Mouse (Mus musculus): Measurements from ENCODE around the gene Rxra. TPM values are rescaled to one million over a fixed set of nuclear protein-coding genes. Genes with fewer than 3 reads are reported as not detected.

Rxra gene
- total RNA-seq, 1 experiment from 2014 or later, result 4.0 TPM

- no peak for ATAC-seq (replicated peaks; ENCODE audit: low read depth, poor library complexity, severe bottlenecking)
These were observed 79.9 kb downstream of the Rxra start for GRCm38 (mm10) chr2:27755986-27756641.

DNA sequence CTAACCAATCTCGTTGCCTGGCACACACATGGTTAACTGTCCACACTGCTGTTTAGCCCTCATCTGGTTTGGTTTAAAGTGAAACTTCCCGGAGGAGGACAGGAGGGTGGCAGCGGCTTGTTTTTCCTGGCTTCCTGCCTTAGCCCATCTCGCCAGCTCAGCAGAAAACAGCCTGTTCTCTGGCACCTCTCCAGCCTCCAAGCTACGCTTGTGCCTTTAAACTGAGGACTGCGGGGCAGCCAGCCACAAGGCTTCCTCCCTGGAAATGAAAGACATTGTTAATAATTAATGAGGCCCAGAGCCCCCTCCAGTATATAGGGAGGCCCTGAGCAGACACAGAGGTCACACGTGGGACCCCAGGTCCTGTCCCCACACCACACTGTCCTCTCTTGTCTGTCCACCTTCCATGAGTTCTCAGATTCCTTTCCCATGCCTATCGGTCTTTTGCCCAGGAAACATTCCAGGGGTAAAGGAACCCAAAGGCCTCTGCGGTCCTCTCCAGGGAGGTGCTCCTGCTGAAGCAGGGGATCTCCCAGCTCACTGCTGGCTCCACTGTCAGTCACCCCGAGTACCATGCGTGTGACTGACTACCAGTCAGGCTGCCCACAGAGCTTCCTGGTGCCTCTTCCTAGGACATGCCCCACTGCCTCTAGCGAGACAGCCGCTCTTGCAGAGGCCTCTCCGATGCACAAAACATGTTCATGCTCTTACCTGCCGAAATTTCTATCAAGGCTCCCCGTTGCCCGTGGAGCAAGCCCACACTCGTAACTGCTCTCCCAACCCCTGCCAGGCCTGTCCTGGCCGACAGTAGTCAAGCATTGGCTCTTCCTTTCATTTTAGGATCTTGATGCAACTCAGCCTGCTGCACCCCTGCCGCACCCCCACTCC is 82.4 kb downstream of the Rxra start:
- ATAC-seq (replicated peaks; ENCODE audit: low read depth, poor library complexity, severe bottlenecking), result peak; percentile 58

GRCm38 (mm10) chr2:27759431-27759830 is 83.2 kb downstream of the Rxra start:
- no peak for ATAC-seq (replicated peaks; ENCODE audit: low read depth, poor library complexity, severe bottlenecking)

- ATAC-seq (replicated peaks; ENCODE audit: low read depth, poor library complexity, severe bottlenecking), result no peak
These were observed 85.2 kb downstream of the Rxra start for GRCm38 (mm10) chr2:27761260-27761995.

- ATAC-seq (replicated peaks; ENCODE audit: low read depth, poor library complexity, severe bottlenecking), result no peak
These were observed 85.7 kb downstream of the Rxra start for GRCm38 (mm10) chr2:27761996-27762340.

DNA sequence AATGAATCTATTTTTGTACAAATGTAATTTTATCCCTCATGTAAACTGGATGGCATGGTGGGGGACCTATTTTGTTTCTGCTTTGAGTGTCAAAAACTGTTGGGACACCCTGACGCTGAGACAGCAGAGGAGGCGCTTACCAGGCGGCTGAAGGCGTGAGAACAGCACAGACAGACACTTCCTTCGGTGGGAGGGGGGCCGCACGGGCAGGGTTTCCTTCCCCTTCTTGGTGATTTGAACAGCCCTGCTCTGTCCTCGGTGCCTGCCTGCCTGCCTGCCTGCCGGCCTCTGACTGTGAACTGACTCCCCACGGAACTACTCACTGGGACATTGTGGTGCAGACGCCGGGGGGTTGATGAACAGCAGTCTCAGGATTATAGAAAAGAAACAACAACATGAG is 86.3 kb downstream of the Rxra start:
- no peak for ATAC-seq (replicated peaks; ENCODE audit: low read depth, poor library complexity, severe bottlenecking)

- ATAC-seq (replicated peaks; ENCODE audit: low read depth, poor library complexity, severe bottlenecking), result no peak
These were observed 86.9 kb downstream of the Rxra start for GRCm38 (mm10) chr2:27762920-27763780.

DNA sequence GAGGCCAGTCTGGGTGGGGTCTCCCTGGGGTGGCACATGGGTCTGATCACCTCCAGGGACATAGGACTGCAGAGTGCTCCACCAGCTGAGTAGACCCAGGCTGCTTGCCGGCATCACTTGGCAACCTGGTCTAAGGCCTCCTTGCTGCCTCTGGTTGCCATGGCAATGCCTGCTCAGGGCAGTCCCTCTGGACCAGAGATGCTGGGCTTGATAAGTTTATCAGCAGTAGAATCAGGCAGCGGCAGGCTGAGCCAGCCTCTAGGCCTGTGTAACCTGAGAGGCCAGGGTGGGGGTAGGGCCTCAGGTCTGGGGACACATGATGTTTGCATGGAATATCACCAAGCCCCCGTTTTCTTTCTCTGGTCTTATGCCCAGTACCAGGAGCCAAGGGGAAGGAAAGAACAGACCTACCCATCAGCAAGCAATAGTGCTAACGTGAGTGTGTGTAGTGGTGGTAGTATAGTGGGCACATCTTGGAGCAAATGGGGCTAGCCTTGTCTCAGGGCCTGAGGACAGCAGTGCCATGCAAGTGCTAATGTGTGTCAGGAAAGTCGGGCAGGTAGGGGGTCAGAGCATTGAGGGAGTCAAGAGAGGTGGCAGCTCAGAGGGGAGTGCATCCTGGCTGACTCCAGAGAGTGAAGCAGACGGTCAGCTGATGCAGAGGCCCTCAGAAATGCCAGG is 88.2 kb downstream of the Rxra start:
- no peak for ATAC-seq (replicated peaks; ENCODE audit: low read depth, poor library complexity, severe bottlenecking)

- peak; percentile 87 for ATAC-seq (replicated peaks; ENCODE audit: low read depth, poor library complexity, severe bottlenecking)
These were observed 88.7 kb downstream of the Rxra start for GRCm38 (mm10) chr2:27764937-27765319.

DNA sequence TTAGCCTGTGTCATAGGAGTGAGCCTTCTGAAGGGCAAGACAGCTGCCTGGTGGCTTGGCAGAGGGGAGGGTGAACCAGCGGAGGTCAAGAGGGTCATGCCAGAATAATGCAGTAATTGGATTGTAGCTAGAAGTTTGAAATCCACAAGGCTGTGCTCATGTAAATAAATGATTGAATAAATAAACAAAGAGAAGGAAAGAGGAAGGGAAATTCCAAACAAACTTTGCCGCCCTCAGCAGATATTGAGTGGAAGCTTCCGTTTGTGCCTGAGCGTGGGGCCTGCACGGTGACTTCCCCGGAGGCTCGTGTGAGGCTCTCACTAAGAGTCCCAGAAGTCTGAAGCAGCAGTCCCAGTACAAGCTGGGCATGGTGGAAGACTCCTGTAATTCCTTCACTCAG is 91.5 kb downstream of the Rxra start:
- ATAC-seq (replicated peaks; ENCODE audit: low read depth, poor library complexity, severe bottlenecking), result no peak

- ATAC-seq (replicated peaks; ENCODE audit: low read depth, poor library complexity, severe bottlenecking), result no peak
These were observed 93.5 kb downstream of the Rxra start for GRCm38 (mm10) chr2:27769701-27770100.

DNA sequence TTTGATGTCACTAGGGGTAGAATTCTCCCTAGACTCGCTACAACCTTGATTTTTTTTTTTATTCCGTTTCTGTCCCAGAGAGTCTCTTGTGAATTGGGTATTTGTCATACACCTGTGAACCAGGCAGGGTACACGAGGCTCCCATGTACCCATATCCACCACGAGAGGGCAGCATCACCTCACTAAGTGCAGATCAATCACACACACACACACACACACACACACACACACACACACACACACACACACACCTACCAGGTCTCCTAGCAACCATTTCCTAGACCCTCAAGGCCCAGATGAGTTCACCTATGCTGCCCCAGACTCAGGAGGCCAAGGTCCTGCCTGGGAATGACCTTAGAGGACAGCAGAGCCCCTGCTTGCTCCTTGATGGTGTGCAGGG is 94.0 kb downstream of the Rxra start:
- ATAC-seq (replicated peaks; ENCODE audit: low read depth, poor library complexity, severe bottlenecking), result peak; percentile 55; the same call in 1 of the 2 replicates

- peak; percentile 63 for ATAC-seq (replicated peaks; ENCODE audit: low read depth, poor library complexity, severe bottlenecking)
These were observed 95.7 kb downstream of the Rxra start for GRCm38 (mm10) chr2:27771936-27772335.

DNA sequence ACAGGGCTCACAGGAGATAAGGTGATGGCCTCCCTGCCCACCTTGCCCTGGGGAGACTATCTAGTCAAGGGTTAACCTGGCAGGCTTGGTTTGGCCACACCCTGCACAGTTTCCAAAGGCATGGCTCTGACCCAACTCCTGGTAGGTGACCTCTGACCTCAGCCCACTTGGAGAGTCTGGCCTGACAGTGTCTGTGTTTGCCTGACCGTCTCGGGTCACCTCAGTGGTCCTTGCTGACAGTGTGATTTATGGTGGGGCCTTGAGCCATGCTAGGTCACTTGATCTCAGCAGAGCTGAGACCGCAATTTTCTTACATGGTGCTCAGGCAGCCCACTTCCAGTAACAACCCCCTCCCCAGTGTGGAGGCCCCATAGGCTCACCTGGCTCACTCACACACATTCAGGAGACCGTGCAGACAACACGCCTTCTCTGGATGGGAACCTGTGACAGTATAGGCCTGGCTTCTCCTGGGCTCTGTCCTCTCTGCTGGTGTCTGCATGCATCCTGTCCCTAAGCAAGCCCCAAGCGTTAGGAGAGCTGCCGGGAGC is 96.7 kb downstream of the Rxra start:
- no peak for ATAC-seq (replicated peaks; ENCODE audit: low read depth, poor library complexity, severe bottlenecking)

DNA sequence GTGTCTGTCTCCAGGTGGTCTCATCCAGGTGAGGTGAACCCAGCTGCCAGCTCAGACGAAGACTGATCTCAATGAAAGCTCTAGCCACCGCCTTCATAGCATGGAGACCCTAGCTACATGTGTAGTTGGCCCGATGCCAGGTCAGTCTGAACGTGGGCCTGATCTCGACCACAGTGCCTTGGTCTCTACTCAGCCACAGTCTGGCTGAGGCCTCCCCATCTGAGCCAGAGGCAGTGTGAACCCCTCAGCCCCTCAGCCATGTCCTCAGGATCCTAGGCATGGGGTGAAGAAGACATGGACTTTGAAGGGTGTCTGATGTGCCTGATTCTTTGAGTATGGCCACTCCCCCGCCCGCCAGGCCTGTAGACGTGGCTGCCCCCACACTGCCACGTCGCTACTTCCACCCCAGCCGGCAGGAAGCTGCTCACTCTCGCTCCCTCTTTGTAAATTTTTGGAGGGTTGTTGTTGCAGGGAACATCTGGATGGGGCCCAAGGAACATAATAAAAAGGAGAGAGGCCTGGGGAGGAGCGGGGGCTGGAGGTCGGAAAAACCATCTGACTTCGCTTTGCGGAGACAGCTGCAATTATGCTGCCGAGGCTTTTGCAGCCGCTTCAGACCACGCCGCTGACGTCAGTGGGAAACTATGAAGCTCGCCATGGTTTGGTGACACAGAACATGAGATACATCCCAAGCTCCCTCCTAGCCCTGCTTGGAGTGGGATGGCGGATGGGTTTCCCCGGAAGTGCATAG is 97.9 kb downstream of the Rxra start:
- ATAC-seq (replicated peaks; ENCODE audit: low read depth, poor library complexity, severe bottlenecking), result no peak

DNA sequence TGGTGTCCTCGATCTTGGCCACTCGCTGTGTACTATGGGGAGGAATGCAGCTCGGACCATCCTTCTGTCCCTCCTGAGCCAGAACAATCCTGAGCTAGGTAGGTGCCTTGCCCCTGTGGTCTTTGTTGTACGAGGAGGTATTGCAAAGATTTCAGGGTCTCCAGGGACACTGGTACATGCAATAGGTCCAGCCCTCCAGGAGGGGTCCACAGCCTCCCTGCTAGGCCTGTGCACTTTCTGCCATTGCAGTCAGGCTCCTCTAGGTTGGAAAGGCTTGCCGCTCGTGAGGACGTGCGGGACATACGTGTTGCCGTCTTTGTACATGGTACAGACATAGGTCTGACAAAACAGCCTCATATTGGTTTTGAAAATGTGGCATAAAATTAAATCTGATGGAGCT is 98.8 kb downstream of the Rxra start:
- ATAC-seq (replicated peaks; ENCODE audit: low read depth, poor library complexity, severe bottlenecking), result no peak

DNA sequence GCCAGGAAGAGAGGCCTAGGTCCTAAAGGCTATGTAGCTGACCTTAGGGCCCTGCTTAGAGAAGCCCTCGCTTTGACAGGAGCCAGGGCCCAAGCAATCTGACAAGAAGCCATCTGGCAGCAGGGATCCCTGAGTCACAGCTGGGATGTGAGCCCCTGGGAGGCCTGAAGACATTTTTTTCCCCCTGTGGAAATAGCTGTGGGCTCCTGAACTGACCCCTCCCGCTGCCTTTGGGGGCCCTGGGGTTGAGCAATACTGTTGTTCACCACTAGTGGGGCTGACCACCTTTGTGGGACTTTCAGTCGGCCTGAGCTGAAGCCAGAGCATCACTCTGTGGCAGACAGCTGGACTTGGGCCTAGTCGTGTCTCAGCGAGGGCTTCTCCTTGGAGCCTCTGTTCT is 99.4 kb downstream of the Rxra start:
- no peak for ATAC-seq (replicated peaks; ENCODE audit: low read depth, poor library complexity, severe bottlenecking)

GRCm38 (mm10) chr2:27777756-27778155 is 101.5 kb downstream of the Rxra start:
- no peak for ATAC-seq (replicated peaks; ENCODE audit: low read depth, poor library complexity, severe bottlenecking)

DNA sequence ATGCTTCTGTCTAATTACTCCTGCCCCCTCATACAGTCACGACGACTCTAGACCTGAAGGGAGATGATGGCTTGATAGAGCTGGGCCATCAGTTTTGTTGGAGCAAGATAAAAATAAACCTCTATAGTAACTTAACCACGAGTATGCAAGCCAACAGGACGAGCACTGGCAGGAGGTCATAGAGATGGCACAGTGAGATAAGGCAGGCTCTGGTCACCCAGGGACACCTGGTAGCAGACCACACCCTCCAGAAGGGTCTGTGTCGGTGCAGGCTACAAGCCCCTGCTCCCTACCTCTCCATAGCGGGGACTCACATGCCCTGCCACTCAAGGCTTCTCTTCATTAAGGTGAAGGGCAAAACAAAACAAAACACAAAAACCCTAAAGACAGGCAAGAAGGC is 102.0 kb downstream of the Rxra start:
- ATAC-seq (replicated peaks; ENCODE audit: low read depth, poor library complexity, severe bottlenecking), result no peak
